Mouse (Mus musculus) heart, embryonic 15.5 days (tissue): ENCODE data around the gene Dnajc30. TPM values are rescaled to one million over a fixed set of nuclear protein-coding genes. Genes with fewer than 3 reads are reported as not detected.
"Not testable (repeated sequence)": the region's sequence is repeated elsewhere in the genome, so short reads cannot be mapped to it uniquely, and the experiment has no call there.

Experiments
- ATAC-seq: fragments of 200-750 bp; cut with Nextera tagmentation; replicated peaks from 2 replicates; pipeline ENCODE4 v1.8.0; 2017; ENCODE audit warnings: low read depth, moderate TSS enrichment; ENCODE audit not compliant: insufficient number of reproducible peaks, insufficient read depth, low FRiP score
- H3K27ac ChIP-seq: fragments of 300-500 bp; sonication (generic); 2 replicates; pipeline ENCODE4 v1.5.1; 2015; ENCODE audit warnings: mild to moderate bottlenecking, inconsistent platforms
- H3K27me3 ChIP-seq: fragments of 300-500 bp; sonication (generic); 2 replicates; pipeline ENCODE4 v1.6.1; 2015; ENCODE audit warnings: inconsistent platforms
- H3K36me3 ChIP-seq: fragments of 300-500 bp; sonication (generic); 2 replicates; pipeline ENCODE4 v1.6.1; 2015; ENCODE audit warnings: mild to moderate bottlenecking, inconsistent platforms
- H3K4me1 ChIP-seq: fragments of 300-500 bp; sonication (generic); replicated peaks from 2 replicates; pipeline ENCODE4 v1.6.1; 2015; ENCODE audit warnings: inconsistent platforms
- H3K4me2 ChIP-seq: fragments of 300-500 bp; sonication (generic); 2 replicates; pipeline ENCODE4 v1.6.1; 2015; ENCODE audit warnings: inconsistent platforms, mild to moderate bottlenecking, moderate library complexity
- H3K4me3 ChIP-seq: fragments of 300-500 bp; sonication (generic); 2 replicates; pipeline ENCODE4 v1.5.1; 2015; ENCODE audit warnings: mild to moderate bottlenecking, inconsistent platforms
- H3K9ac ChIP-seq: fragments of 300-500 bp; sonication (generic); 2 replicates; pipeline ENCODE4 v1.6.1; 2015; ENCODE audit warnings: mild to moderate bottlenecking, inconsistent platforms
- H3K9me3 ChIP-seq: fragments of 300-500 bp; sonication (generic); replicated peaks from 2 replicates; pipeline ENCODE4 v1.6.1; 2016; ENCODE audit warnings: inconsistent platforms
- WGBS: fragments of 180-500 bp; shearing (Covaris S2); methylation state at CpG from one replicate; pipeline ENCODE4 v1.1.7; 2015; ENCODE audit warnings: mixed read lengths; 5-methylcytosine and 5-hydroxymethylcytosine counted together
- polyA plus RNA-seq: library from polyadenylated mRNA; unstranded; fragments of >200 nt; fragmentation: Nextera tagmentation; extraction: Ambion mirVana; gene quantifications from 2 replicates; pipeline ENCODE4 v1.2.1, GENCODE M21; 2015

Gene Dnajc30
- polyA plus RNA-seq, 1 experiment from 2014 or later, result 27.2 TPM

DNA sequence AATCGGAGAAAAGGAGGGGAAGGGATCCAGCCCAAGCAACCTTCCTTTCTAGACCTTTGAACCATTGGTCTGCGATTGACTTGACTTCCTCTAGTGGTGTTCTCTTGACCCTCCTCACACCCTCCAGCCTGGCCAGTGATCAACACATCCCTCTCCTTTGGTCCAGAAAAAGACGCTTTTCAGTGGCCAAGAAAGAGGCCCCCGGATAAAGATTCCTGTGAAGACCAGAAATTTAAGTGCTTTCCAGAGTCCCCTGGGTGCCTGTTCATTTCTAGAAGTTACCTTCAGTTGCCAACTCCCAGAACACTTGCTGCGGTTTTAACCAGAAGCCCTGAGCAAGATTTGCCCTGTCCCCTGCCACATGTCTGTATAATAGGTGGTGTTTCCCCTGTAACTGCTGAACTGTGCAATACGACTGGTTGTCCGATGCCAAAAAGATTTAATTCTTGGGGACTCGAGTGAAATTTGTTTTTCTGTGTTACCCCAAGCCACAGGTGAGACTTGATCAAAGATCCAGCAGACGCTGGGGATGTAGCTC lies 976 bp downstream of the Dnajc30 start, which contains the start of gene Bud23:
TSS of gene Bud23 (minus strand) at position 51 of the 538 bp plus-strand sequence.
- Histone ChIP-seq H3K27ac (peak within 1 kb of the TSS; percentile 65), H3K4me2 (peak within 1 kb of the TSS; percentile 96), H3K36me3 (peaks cover 32% of the 10 kb centered on the region), H3K4me3 (peak within 1 kb of the TSS; percentile 94), H3K9ac (peak within 1 kb of the TSS; percentile 89), H3K4me1 (peaks cover 23% of the 10 kb centered on the region)
- H3K27me3 ChIP-seq, H3K9me3 ChIP-seq, ATAC-seq: not testable (repeated sequence)
- 68% methylated on average over 9 of the region's 9 CpGs for WGBS

DNA sequence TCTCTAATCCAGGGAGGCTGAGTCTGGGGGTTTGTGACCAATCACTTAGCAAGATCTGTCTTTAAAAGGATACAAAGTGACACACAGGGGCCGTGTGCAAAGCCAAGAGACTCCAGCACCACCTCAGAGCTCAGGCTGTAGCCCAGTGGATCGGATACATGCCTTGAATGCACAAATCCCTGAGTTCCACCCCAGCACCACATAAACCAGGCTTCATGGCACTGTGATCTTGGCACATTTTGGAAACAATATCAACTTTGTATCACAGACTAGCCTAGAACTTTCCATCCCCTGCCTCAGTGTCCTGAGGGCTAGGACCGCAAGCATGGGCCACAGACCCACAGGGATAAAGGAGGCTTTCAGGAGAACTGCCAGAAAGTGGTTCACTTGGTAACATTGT lies 2.0 kb downstream of the Dnajc30 start:
- Histone ChIP-seq H3K27ac (no peak overlapping the region), H3K36me3 (peaks cover 21% of the 10 kb centered on the region), H3K9ac (no peak overlapping the region), H3K27me3 (no peaks in the 10 kb centered on the region), H3K4me1 (peaks cover 23% of the 10 kb centered on the region), H3K4me2 (no peak overlapping the region), H3K9me3 (no peaks in the 10 kb centered on the region), H3K4me3 (0 out of 2 replicates have a peak overlapping the region, but pooled peaks have one; percentile 3)
- 87% methylated on average over 3 of the region's 3 CpGs for WGBS
- ATAC-seq, result no peak

GRCm38 (mm10) chr5:135070448-135070847 lies 6.4 kb downstream of the Dnajc30 start:
- H3K9ac ChIP-seq, result no peak overlapping the region
- no peak overlapping the region for H3K4me3 ChIP-seq
- no peaks in the 10 kb centered on the region for H3K9me3 ChIP-seq
- peaks cover 11% of the 10 kb centered on the region for H3K36me3 ChIP-seq
- no peaks in the 10 kb centered on the region for H3K27me3 ChIP-seq
- 82% methylated on average over 3 of the region's 3 CpGs for WGBS
- ATAC-seq, result no peak
- H3K4me2 ChIP-seq, result no peak overlapping the region
- peaks cover 12% of the 10 kb centered on the region for H3K4me1 ChIP-seq
- H3K27ac ChIP-seq, result no peak overlapping the region

GRCm38 (mm10) chr5:135072061-135072460 lies 8.1 kb downstream of the Dnajc30 start:
- H3K27me3 ChIP-seq, result no peaks in the 10 kb centered on the region
- H3K9ac ChIP-seq, result no peak overlapping the region
- H3K9me3 ChIP-seq, result no peaks in the 10 kb centered on the region
- WGBS, result 94% methylated on average over 2 of the region's 2 CpGs
- peaks cover 8% of the 10 kb centered on the region; the same call in 1 of the 2 replicates for H3K4me1 ChIP-seq
- H3K4me2 ChIP-seq, result no peak overlapping the region
- no peak for ATAC-seq
- no peak overlapping the region for H3K27ac ChIP-seq
- H3K4me3 ChIP-seq, result no peak overlapping the region
- H3K36me3 ChIP-seq, result peaks cover 6% of the 10 kb centered on the region

GRCm38 (mm10) chr5:135072720-135073119 lies 8.7 kb downstream of the Dnajc30 start:
- peaks cover 3% of the 10 kb centered on the region; the same call in 1 of the 2 replicates for H3K36me3 ChIP-seq
- no peak overlapping the region for H3K4me3 ChIP-seq
- H3K9me3 ChIP-seq, result no peaks in the 10 kb centered on the region
- H3K4me1 ChIP-seq, result peaks cover 13% of the 10 kb centered on the region; the same call in 1 of the 2 replicates
- no peak for ATAC-seq
- H3K9ac ChIP-seq, result no peak overlapping the region
- no peak overlapping the region for H3K4me2 ChIP-seq
- no peak overlapping the region for H3K27ac ChIP-seq
- 70% methylated on average over 6 of the region's 6 CpGs for WGBS
- H3K27me3 ChIP-seq, result no peaks in the 10 kb centered on the region

DNA sequence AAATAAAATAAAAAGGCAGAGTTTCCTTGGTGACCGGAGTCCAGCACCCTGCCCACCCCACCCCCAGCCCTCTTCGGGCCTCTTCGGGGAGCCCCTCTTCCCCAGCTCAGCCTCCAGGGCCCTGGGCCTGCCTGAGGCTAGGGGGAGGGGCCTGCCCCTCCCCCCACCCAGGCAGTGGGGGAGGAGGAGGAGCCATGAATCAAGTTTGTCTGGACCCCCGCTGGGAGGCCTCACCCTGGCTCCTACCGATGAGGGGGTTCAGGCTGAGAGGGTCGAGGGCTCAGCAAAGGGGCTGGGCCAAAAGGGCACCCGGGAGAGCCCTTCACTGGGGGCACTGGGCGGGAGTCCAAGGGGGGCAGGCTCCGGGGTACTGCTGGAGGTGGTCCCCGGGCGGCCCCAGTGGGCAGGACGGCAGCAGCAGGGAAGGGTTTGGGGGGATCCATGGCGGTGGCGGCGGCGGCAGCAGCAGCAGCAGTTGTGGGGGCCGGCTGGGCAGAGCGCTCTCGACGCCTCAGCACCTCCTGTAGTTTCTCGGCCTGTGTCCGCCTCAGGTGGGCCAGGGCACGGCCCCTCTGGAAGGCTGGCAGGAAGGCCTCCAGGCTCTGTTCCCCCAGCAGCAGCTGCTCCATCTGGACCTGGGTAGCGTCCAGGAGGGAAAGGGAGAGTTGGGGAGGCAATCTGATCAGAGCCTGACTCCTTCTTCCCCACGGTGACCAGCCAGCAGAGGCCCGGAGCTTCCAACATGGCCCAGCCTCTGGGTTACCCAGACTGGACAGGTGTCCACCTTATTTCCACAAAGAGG lies 9.5 kb downstream of the Dnajc30 start:
- Histone ChIP-seq H3K27ac (no peak overlapping the region), H3K9me3 (no peaks in the 10 kb centered on the region), H3K27me3 (no peaks in the 10 kb centered on the region), H3K4me2 (no peak overlapping the region), H3K4me3 (no peak overlapping the region), H3K36me3 (no peaks in the 10 kb centered on the region; the same call in 1 of the 2 replicates), H3K4me1 (peaks cover 16% of the 10 kb centered on the region), H3K9ac (no peak overlapping the region)
- 34% methylated on average over 23 of the region's 26 CpGs for WGBS
- ATAC-seq, result no peak

GRCm38 (mm10) chr5:135075655-135076054 lies 11.7 kb downstream of the Dnajc30 start:
- H3K27me3 ChIP-seq, result no peaks in the 10 kb centered on the region
- H3K9ac ChIP-seq, result no peak overlapping the region
- H3K4me3 ChIP-seq, result no peak overlapping the region
- ATAC-seq, result no peak
- peaks cover 17% of the 10 kb centered on the region for H3K4me1 ChIP-seq
- H3K36me3 ChIP-seq, result no peaks in the 10 kb centered on the region
- H3K27ac ChIP-seq, result no peak overlapping the region
- H3K9me3 ChIP-seq, result no peaks in the 10 kb centered on the region
- H3K4me2 ChIP-seq, result no peak overlapping the region
- WGBS, result 54% methylated on average over 4 of the region's 4 CpGs

DNA sequence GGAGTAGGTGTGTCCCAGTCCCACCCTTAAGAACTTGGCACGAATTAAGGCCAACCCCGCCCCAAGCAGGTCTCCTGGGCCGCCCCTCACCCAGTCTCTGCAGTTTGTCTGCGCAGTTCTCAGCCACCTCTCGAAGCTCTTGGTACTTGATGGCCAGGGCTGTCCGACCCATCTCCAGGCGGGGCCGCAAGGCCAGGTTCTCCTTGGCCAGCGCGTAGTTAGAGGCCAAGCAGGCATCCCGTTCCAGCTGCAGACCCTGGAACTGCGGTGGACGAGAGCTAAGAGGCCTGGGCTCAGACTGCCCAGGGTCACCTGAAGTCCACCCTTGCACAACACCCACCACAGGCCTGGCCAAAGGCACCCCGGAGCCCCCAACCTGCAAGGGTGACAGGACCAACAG lies 12.4 kb downstream of the Dnajc30 start:
- Histone ChIP-seq H3K9ac (no peak overlapping the region), H3K27me3 (no peaks in the 10 kb centered on the region), H3K9me3 (no peaks in the 10 kb centered on the region), H3K36me3 (no peaks in the 10 kb centered on the region), H3K4me3 (no peak overlapping the region), H3K4me2 (no peak overlapping the region), H3K4me1 (peaks cover 17% of the 10 kb centered on the region), H3K27ac (no peak overlapping the region)
- ATAC-seq, result no peak
- WGBS, result 85% methylated on average over 14 of the region's 14 CpGs

- ATAC-seq, result 0 out of 2 replicates have a peak, but pooled peaks have one; percentile 3
- peak overlapping the region; percentile 99 for H3K4me2 ChIP-seq
- H3K27me3 ChIP-seq, result no peaks in the 10 kb centered on the region
- peak overlapping the region; percentile 3; the same call in 1 of the 2 replicates for H3K27ac ChIP-seq
- peak overlapping the region; percentile 83 for H3K4me3 ChIP-seq
- H3K9ac ChIP-seq, result peak overlapping the region; percentile 86
- no peaks in the 10 kb centered on the region for H3K36me3 ChIP-seq
- no peaks in the 10 kb centered on the region for H3K9me3 ChIP-seq
- 37% methylated on average over 14 of the region's 14 CpGs for WGBS
- H3K4me1 ChIP-seq, result peaks cover 17% of the 10 kb centered on the region
Measured at GRCm38 (mm10) chr5:135076931-135077505, 13.0 kb downstream of the Dnajc30 start.

DNA sequence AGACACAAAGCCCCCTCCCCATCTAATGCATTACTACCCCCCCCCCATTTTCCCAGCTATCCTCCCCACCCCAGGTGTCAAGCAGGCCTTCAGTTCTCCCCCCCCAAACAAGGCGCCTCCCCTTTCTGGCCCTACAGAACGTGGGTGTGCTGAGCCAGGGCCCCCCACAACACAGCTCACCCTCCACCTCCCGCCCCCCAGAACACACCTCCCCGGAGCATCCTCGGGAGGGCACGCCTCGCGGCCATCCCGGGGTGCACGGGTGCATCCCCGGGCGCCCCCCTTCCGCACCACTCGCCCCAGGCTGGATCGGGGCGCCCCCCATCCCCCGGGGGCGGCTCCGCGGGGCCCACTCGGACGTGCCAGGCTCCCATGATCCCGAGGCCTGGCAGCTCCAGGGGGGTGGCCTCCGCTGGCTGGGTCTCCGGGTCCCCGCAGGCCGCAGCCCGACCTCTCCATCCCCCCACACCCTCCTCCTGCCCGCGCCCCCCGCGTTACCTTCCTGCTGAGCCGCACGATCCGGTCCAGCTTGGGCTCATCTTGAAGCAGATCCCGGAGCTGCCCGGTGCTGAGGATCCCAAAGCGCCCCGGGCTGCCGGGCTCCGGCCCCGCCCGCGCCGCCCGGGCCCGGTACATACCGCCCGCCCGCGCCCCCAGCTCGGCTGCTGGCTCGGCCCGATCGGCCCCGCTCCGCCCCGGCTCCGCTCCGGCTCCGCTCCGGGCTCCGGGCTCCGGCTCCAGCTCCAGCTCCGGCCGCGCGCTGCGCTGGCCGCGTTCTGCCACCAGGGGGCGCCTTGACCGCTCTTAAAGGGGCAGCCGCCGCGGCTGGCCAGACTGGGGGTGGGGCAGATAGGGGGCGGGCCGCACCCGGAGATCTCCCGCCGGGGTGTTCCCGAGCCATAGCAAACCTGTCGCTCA lies 13.8 kb downstream of the Dnajc30 start, which contains the start of gene Vps37d:
TSS of gene Vps37d (minus strand) at position 703 of the 918 bp plus-strand sequence.
- Histone ChIP-seq H3K27ac (peak within 1 kb of the TSS; percentile 48), H3K4me2 (peak within 1 kb of the TSS; percentile 99)

More for the DNA sequence above, 13.8 kb downstream of the Dnajc30 start, which contains the start of gene Vps37d:
- peak within 1 kb of the TSS; percentile 86 for H3K9ac ChIP-seq
- peak within 1 kb of the TSS; percentile 83 for H3K4me3 ChIP-seq
- H3K36me3 ChIP-seq, result no peaks in the 10 kb centered on the region
- no peaks in the 10 kb centered on the region for H3K27me3 ChIP-seq
- under 1% methylated on average over 82 of the region's 83 CpGs for WGBS
- H3K9me3 ChIP-seq, result no peaks in the 10 kb centered on the region
- H3K4me1 ChIP-seq, result peaks cover 17% of the 10 kb centered on the region
- ATAC-seq, result peak; percentile 81
